Mouse (Mus musculus) kidney, adult 2 months (tissue): ENCODE results near the gene Pet2. TPM values are rescaled to one million over a fixed set of nuclear protein-coding genes. Genes with fewer than 3 reads are reported as not detected.

Experiments
- DNase-seq: peaks from one replicate; pipeline ENCODE4 v3.0.0; 2021
- H3K27ac ChIP-seq: fragments of 200-500 bp; 2 replicates; pipeline ENCODE4 v1.5.1; 2012; ENCODE audit warnings: low read depth, low read length, control low read depth, inconsistent platforms; ENCODE audit not compliant: insufficient read depth
- H3K27me3 ChIP-seq: fragments of 200-500 bp; replicated peaks from 2 replicates; pipeline ENCODE4 v1.6.1; 2012; ENCODE audit warnings: mild to moderate bottlenecking, moderate library complexity, low read length, inconsistent platforms; ENCODE audit not compliant: control insufficient read depth, insufficient read depth
- H3K36me3 ChIP-seq: fragments of 200-500 bp; 2 replicates; pipeline ENCODE4 v1.6.1; 2012; ENCODE audit warnings: mild to moderate bottlenecking, moderate library complexity, low read length, inconsistent platforms; ENCODE audit not compliant: control insufficient read depth, insufficient read depth
- H3K4me1 ChIP-seq: fragments of 200-500 bp; 2 replicates; pipeline ENCODE4 v1.6.1; 2011; ENCODE audit warnings: low read length; ENCODE audit not compliant: control insufficient read depth, insufficient read depth
- H3K4me3 ChIP-seq: fragments of 200-500 bp; 2 replicates; pipeline ENCODE4 v1.5.1; 2011; ENCODE audit warnings: mild to moderate bottlenecking, low read depth, low read length, control low read depth; ENCODE audit not compliant: insufficient read depth
- CTCF ChIP-seq: fragments of 200-500 bp; conservative IDR thresholded peaks from 2 replicates; pipeline ENCODE4 v1.5.1; 2011; ENCODE audit warnings: low read depth, mild to moderate bottlenecking, control low read depth, low read length, moderate library complexity, mixed read lengths; ENCODE audit not compliant: insufficient read depth, insufficient read length
- POLR2A ChIP-seq: fragments of 200-500 bp; IDR thresholded peaks from one replicate; pipeline ENCODE4 v1.6.1; 2011; ENCODE audit warnings: low read depth, low read length, control low read depth
- WGBS: fragments of 180-500 bp; shearing (Covaris S2); methylation state at CpG from one replicate; pipeline ENCODE4 v1.1.7; 2018; 5-methylcytosine and 5-hydroxymethylcytosine counted together
- polyA plus RNA-seq: library from polyadenylated mRNA; depleted of rRNA; stranded (reverse); fragments of >200 nt; gene quantifications from 2 replicates; pipeline ENCODE4 v1.2.3, GENCODE M21; 2012; rRNA removed

Gene Pet2
- not detected in 2 replicates for polyA plus RNA-seq

GRCm38 (mm10) chrX:89409589-89409988 lies at the start of gene Pet2:
Gene Pet2, minus strand, starts transcription at chrX:89409689.
- no peak for DNase-seq
- Histone ChIP-seq H3K36me3 (no peaks in the 10 kb centered on the region), H3K4me1 (no peaks in the 10 kb centered on the region), H3K27me3 (no peaks in the 10 kb centered on the region), H3K4me3 (no peak within 1 kb of the TSS), H3K27ac (no peak within 1 kb of the TSS)
- WGBS = 94% methylated on average over 9 of the region's 9 CpGs
- TF ChIP-seq POLR2A (no peak), CTCF (no peak)
